Mouse (Mus musculus): ENCODE results near the gene 4930442H23Rik. TPM values are rescaled to one million over a fixed set of nuclear protein-coding genes. Genes with fewer than 3 reads are reported as not detected.

Gene 4930442H23Rik
- total RNA-seq, 4 experiments from 2014 or later = not detected

Other genes starting within 250 kb of the 4930442H23Rik start
- 1 to 10 TPM; 1.1 to 2.7 (median 1.7) TPM for gene Gng7, start 168.9 kb downstream of the 4930442H23Rik start, total RNA-seq (2022)
- under 1 TPM in 1 of 4 experiments, not detected in 3; 0.24 TPM for gene Diras1, start 158.2 kb downstream of the 4930442H23Rik start, total RNA-seq (2022)
- 10 to 100 TPM; 12.9 to 15.3 (median 13.9) TPM for gene Slc39a3, start 146.4 kb downstream of the 4930442H23Rik start, total RNA-seq (2022)
- gene Sgta, start 123.7 kb downstream of the 4930442H23Rik start, total RNA-seq (2022) = 100 to 1,000 TPM in 3 of 4 experiments, 10 to 100 TPM in 1; 99.1 to 108 (median 105) TPM
- 10 to 100 TPM; 21.7 to 24.1 (median 22.9) TPM for gene Thop1, start 113.8 kb downstream of the 4930442H23Rik start, total RNA-seq (2022)
- gene Creb3l3, start 85.0 kb downstream of the 4930442H23Rik start, total RNA-seq (2022) = under 1 TPM in 1 of 4 experiments, not detected in 3; 0.44 TPM
- gene Map2k2, start 77.9 kb downstream of the 4930442H23Rik start, total RNA-seq (2022) = 100 to 1,000 TPM; 197 to 233 (median 208) TPM
- gene Zbtb7a, start 48.6 kb downstream of the 4930442H23Rik start, total RNA-seq (2022) = 10 to 100 TPM; 24.8 to 28.9 (median 25.5) TPM
- gene Pias4, start 15.9 kb downstream of the 4930442H23Rik start, total RNA-seq (2022) = 10 to 100 TPM; 14.0 to 19.0 (median 16.2) TPM
- 1,000 to 10,000 TPM; 1,293 to 1,550 (median 1,345) TPM for gene Eef2, start 7.2 kb downstream of the 4930442H23Rik start, total RNA-seq (2022)
- gene Dapk3, start 844 bp downstream of the 4930442H23Rik start, total RNA-seq (2022) = 10 to 100 TPM; 25.2 to 31.5 (median 27.3) TPM
- gene Nmrk2, start 18.2 kb upstream of the 4930442H23Rik start, total RNA-seq (2022) = 100 to 1,000 TPM in 1 of 4 experiments, 10 to 100 TPM in 3; 15.3 to 106 (median 44.7) TPM
- gene Atcay, start 47.0 kb upstream of the 4930442H23Rik start, total RNA-seq (2022) = not detected
- gene Zfr2, start 49.3 kb upstream of the 4930442H23Rik start, total RNA-seq (2022) = 1 to 10 TPM; 1.8 to 2.7 (median 2.1) TPM
- gene Matk, start 69.1 kb upstream of the 4930442H23Rik start, total RNA-seq (2022) = under 1 TPM in 2 of 4 experiments, not detected in 2; 0.31 TPM
- gene Mrpl54, start 83.1 kb upstream of the 4930442H23Rik start, total RNA-seq (2022) = 100 to 1,000 TPM in 3 of 4 experiments, 10 to 100 TPM in 1; 96.1 to 111 (median 102) TPM
- 100 to 1,000 TPM in 2 of 4 experiments, 10 to 100 TPM in 2; 94.6 to 106 (median 98.8) TPM for gene Apba3, start 83.1 kb upstream of the 4930442H23Rik start, total RNA-seq (2022)
- not detected for gene Tjp3, start 107.7 kb upstream of the 4930442H23Rik start, total RNA-seq (2022)
- gene Pip5k1c, start 109.1 kb upstream of the 4930442H23Rik start, total RNA-seq (2022) = 10 to 100 TPM; 18.5 to 22.8 (median 21.9) TPM
- gene Cactin, start 137.3 kb upstream of the 4930442H23Rik start, total RNA-seq (2022) = 10 to 100 TPM in 1 of 4 experiments, 1 to 10 TPM in 3; 9.4 to 11.3 (median 9.8) TPM
- under 1 TPM; 0.12 to 0.36 (median 0.19) TPM for gene Tbxa2r, start 144.9 kb upstream of the 4930442H23Rik start, total RNA-seq (2022)
- gene Gipc3, start 159.4 kb upstream of the 4930442H23Rik start, total RNA-seq (2022) = 1 to 10 TPM in 1 of 4 experiments, under 1 TPM in 3; 0.46 to 1.2 (median 0.73) TPM
- 10 to 100 TPM; 16.9 to 22.8 (median 21.1) TPM for gene Hmg20b, start 166.6 kb upstream of the 4930442H23Rik start, total RNA-seq (2022)
- gene Mfsd12, start 173.6 kb upstream of the 4930442H23Rik start, total RNA-seq (2022) = 1 to 10 TPM; 1.7 to 3.1 (median 2.1) TPM
- gene 4930404N11Rik, start 182.0 kb upstream of the 4930442H23Rik start, total RNA-seq (2022) = under 1 TPM; 0.22 to 0.68 (median 0.60) TPM
- 10 to 100 TPM; 14.8 to 18.5 (median 16.6) TPM for gene Fzr1, start 194.7 kb upstream of the 4930442H23Rik start, total RNA-seq (2022)
- 10 to 100 TPM; 46.5 to 50.1 (median 47.4) TPM for gene Dohh, start 200.6 kb upstream of the 4930442H23Rik start, total RNA-seq (2022)
- gene Gm48551, start 200.6 kb upstream of the 4930442H23Rik start, total RNA-seq (2022) = 1 to 10 TPM in 2 of 4 experiments, under 1 TPM in 2; 0.59 to 1.8 (median 1.1) TPM
- 1 to 10 TPM in 2 of 4 experiments, under 1 TPM in 1, not detected in 1; 0.43 to 1.1 (median 1.1) TPM for gene Gm48552, start 205.2 kb upstream of the 4930442H23Rik start, total RNA-seq (2022)
- gene Smim24, start 209.2 kb upstream of the 4930442H23Rik start, total RNA-seq (2022) = not detected

Data from gastrocnemius, adult 8-10 months (tissue).